Mouse (Mus musculus): Measurements from ENCODE around the gene Fbxl18.

DNA sequence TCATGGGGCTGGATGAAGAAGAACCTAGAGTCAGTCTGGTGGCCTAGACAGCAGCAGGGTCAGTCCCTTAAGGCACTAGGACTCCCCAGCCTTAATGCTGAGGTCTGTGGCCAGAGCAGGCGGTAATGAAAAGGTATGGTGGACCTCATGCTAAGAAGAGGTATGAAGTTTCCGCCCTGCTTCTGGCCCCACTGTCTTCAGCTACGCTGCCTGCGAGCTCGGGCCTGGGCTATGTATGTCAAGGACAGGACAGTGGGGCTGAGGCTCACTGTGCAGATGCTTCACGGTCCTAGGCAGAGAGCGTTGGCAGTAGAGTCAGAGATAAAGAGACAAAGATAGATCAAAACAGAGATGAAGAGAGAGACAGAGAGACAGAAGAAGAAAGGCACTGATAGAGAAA, 46.3 kb downstream of the Fbxl18 start:
- TF ChIP-seq CTCF (IDR thresholded peaks at IDR 0.05; ENCODE audit: insufficient read depth, low read length) = no peak
- no peak for TF ChIP-seq POLR2A (IDR thresholded peaks at IDR 0.05; ENCODE audit: borderline replicate concordance, extremely low read depth, low read depth, low read length)

Measured in lung, adult 2 months (tissue).